Mouse (Mus musculus) embryonic fibroblast, embryonic 13.5 days (primary cell): ENCODE measurements at regions not wholly inside any gene's neighbourhood (a gene's known extent, or its start where the extent isn't known, plus 50 kb on each side); places are given as distances from the start of the nearest gene placed in this dataset.

Source experiments
- CTCF ChIP-seq: IDR thresholded peaks from 2 replicates; pipeline ENCODE4 v1.5.1; 2011; ENCODE audit warnings: mild to moderate bottlenecking, control low read depth, low read length, moderate library complexity, borderline replicate concordance; ENCODE audit not compliant: insufficient read depth
- POLR2A ChIP-seq: IDR thresholded peaks from 2 replicates; pipeline ENCODE4 v1.6.1; 2011; ENCODE audit warnings: low read depth, mild to moderate bottlenecking, control low read depth, low read length, moderate library complexity

DNA sequence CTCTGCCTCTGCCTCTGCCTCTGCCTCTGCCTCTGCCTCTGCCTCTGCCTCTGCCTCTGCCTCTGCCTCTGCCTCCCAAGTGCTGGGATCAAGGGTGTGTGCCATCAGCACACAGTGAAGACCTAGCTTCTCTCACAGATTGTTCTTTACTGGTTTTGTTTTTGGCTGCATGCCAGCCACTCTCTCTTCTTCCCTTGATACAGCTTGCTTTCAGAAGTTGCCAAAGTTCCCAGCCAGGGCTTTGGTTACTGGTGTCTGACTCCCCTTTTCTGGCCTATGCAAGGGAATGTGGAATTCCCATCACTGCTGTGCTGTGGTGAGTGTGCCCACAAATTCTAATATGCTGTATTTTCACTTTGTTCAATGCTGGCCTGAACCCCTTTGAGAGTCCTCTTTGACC is 68.6 kb upstream of the Zfp637 start:
- TF ChIP-seq CTCF (no peak), POLR2A (no peak)
